Mouse (Mus musculus): ENCODE measurements at regions not wholly inside any gene's neighbourhood (a gene's known extent, or its start where the extent isn't known, plus 50 kb on each side); places are given as distances from the start of the nearest gene placed in this dataset.

DNA sequence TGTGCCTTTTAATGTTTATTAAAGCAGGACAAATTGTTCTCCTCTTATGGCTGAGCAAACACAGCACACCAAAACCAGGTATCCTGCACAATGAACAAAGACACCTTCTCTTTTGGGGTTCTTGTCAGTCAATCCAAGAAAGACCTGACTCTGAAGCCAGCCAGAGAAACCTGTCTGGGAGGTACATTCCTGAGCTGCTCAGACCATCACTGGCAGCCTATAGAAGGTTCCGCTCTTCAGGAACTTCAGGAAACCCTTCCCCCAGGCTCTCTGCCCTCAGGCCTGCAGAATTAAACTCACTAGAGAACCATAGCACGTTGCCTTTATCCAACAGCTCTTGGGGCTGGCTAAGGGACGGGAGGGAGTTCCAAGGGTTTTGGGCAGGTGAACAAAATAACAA, 165.2 kb upstream of the Cadm1 start:
- no peak for ATAC-seq
- no peaks in the 10 kb centered on the region for H3K36me3 ChIP-seq
- WGBS: 73% methylated on average over 3 of the region's 3 CpGs
- H3K4me2 ChIP-seq (replicated peaks): no peak overlapping the region
- no peak overlapping the region for H3K4me3 ChIP-seq (replicated peaks)
- no peak overlapping the region for H3K27ac ChIP-seq
- peaks cover 12% of the 10 kb centered on the region for H3K27me3 ChIP-seq (replicated peaks)
- no peak overlapping the region for H3K9ac ChIP-seq
- H3K9me3 ChIP-seq: no peaks in the 10 kb centered on the region
- no peaks in the 10 kb centered on the region for H3K4me1 ChIP-seq (replicated peaks)

DNA sequence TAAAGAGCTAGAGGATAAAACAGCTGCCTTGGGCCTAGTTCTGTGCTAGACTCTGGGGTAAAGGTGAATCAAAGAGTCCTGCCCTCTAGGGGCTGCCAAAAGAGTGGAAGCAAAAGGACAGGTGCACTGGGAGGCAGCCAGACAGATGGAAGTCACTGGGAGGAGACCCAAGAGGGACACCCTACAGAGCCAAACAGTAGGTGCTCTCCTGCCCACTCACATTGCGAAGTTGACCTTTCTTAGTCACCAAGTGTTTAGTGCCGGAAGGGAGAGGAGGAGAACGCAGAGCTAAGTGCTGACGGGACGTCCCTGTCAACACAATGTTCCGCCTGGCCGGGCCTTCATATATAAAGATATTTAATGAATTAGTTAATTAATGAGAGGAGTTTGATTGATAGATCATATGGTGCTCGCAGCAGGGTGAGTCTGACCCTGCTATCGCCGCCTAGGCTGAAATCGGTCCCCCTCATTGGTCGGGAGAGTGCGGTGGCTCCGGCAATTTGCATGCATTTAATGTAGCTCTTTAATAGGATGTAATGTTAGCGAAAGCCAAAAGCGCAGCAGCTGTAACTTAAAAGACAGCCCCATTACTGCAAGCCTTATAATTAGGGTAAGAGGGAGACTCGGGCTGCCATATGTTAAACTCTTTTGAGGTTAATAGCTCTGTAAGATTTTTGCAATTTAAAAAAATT, 162.6 kb upstream of the Cadm1 start:
- ATAC-seq: no peak; the same call in 1 of the 2 replicates
- WGBS: 30% methylated on average over 17 of the region's 17 CpGs
- H3K27ac ChIP-seq: no peak overlapping the region
- no peaks in the 10 kb centered on the region for H3K4me1 ChIP-seq (replicated peaks)
- H3K4me3 ChIP-seq (replicated peaks): peak overlapping the region; percentile 22
- peaks cover 12% of the 10 kb centered on the region for H3K27me3 ChIP-seq (replicated peaks)
- no peaks in the 10 kb centered on the region for H3K9me3 ChIP-seq
- H3K4me2 ChIP-seq (replicated peaks): peak overlapping the region; percentile 62
- no peaks in the 10 kb centered on the region for H3K36me3 ChIP-seq
- H3K9ac ChIP-seq: no peak overlapping the region

DNA sequence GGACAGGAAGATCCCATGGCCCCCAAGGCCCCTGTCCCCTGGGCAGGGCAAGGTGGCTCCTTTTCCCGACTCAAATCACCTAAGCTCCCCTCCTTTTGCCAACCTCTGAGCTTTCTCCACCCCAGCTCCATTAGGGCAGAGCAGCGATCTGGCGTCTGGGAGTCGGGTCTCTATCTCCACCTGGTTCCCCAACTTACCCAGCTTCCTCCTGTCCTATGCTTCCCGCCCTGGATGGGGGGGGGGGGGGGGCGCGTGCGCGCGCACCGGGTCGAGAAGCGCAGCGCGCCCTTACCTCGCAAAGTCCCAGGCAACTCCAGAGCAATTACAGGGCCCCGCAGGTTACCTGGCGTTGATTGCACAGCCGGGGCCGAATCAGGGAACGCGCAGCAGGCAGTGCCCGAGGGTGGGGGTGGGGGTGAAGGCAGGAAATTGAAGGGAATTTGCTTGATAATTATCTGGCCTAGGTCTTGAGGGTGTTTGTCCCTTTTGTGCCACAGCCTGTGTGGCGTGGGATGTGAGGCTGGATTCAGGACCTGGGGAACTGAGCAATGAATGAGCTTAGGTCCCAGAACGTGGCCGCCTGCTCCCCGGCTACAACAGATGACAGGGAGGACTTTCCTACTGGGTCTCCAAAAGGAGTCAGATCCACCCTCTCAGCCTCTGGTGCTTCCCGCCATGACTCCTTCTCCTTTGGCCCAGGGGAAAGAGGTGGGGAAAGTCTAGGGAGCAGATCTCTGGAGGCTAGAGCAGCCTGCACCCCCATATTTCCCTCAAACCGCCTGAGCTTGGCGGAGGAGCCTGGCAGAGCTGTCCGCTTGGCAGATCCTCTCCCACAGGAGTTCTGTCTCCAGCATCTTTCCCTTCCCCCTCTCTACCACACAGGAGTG, 161.7 kb upstream of the Cadm1 start:
- peak overlapping the region; percentile 62 for H3K4me2 ChIP-seq (replicated peaks)
- peaks cover 12% of the 10 kb centered on the region for H3K27me3 ChIP-seq (replicated peaks)
- 10% methylated on average over 31 of the region's 31 CpGs for WGBS
- peak; percentile 88 for ATAC-seq
- no peaks in the 10 kb centered on the region for H3K4me1 ChIP-seq (replicated peaks)
- peak overlapping the region; percentile 22 for H3K4me3 ChIP-seq (replicated peaks)
- H3K9ac ChIP-seq: no peak overlapping the region
- no peak overlapping the region for H3K27ac ChIP-seq
- H3K36me3 ChIP-seq: no peaks in the 10 kb centered on the region
- no peaks in the 10 kb centered on the region for H3K9me3 ChIP-seq

DNA sequence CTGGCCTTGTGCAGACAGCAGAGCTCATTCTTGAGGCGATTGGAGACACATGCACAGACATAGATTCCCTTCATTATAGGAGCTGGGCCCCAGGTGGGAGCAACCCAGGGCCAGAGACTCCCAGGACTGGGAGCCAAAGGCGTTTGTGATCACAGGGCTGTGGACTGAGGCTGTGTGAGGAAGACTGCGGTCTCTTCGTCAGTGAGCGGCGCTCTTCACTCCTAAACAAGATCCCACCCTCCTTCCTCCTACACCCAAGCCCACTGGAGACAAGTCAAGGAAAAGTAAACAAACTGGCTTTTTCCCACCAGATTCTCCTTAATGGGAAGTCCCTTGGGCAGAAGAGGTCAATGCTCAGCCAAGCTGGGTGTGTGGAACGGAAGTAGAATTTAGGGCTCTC, 157.7 kb upstream of the Cadm1 start:
- H3K27ac ChIP-seq: no peak overlapping the region
- no peak overlapping the region for H3K4me2 ChIP-seq (replicated peaks)
- H3K9me3 ChIP-seq: no peaks in the 10 kb centered on the region
- no peak overlapping the region for H3K9ac ChIP-seq
- WGBS: 82% methylated on average over 7 of the region's 7 CpGs
- no peak for ATAC-seq
- H3K27me3 ChIP-seq (replicated peaks): peaks cover 8% of the 10 kb centered on the region
- no peaks in the 10 kb centered on the region for H3K36me3 ChIP-seq
- H3K4me3 ChIP-seq (replicated peaks): no peak overlapping the region
- no peaks in the 10 kb centered on the region for H3K4me1 ChIP-seq (replicated peaks)

DNA sequence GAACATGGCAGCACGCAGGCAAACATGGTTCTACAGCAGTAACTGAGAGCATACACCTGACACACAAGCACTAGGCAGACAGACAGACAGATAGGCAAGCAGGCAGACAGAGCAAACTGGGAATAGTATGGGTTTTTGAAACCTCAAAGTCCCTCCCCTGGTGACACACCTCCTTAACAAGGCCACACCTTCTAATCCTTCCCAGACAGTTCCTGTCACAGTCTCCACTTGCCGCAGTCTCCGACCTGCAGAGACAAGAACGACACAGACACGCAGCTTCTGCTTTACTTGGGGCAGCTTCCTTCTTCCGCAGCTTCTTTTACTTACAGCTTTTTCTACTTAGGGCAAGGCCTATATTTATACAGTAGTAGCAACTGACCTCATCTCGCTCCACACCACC, 155.9 kb upstream of the Cadm1 start:
- H3K9ac ChIP-seq: no peak overlapping the region
- no peaks in the 10 kb centered on the region for H3K4me1 ChIP-seq (replicated peaks)
- 0 out of 2 replicates have a peak, but pooled peaks cover under 1% of the 10 kb centered on the region for H3K27me3 ChIP-seq (replicated peaks)
- H3K9me3 ChIP-seq: no peaks in the 10 kb centered on the region
- no peak overlapping the region for H3K4me3 ChIP-seq (replicated peaks)
- WGBS: 87% methylated on average over 7 of the region's 7 CpGs
- no peak for ATAC-seq
- H3K4me2 ChIP-seq (replicated peaks): no peak overlapping the region
- no peak overlapping the region for H3K27ac ChIP-seq
- no peaks in the 10 kb centered on the region for H3K36me3 ChIP-seq

DNA sequence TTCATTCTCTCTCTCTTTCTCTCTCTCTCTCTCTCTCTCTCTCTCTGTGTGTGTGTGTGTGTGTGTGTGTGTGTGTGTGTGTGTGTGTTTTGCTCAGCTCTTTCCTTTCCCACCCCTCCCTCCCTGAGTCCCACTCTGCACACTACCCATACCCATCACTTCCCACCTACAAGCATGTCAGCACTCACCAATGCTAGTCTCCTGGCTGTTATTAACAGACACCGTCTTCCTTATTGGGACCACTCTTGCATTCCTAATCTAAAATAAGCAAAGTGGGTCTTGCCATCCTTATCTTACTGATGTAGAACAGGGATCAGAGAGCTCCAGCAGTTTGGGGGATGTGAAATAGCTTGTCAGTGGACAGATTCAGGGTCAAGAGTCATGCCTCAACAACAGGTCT, 153.3 kb upstream of the Cadm1 start:
- Histone ChIP-seq H3K4me3 (replicated peaks) (no peak overlapping the region), H3K4me1 (replicated peaks) (no peaks in the 10 kb centered on the region), H3K9ac (no peak overlapping the region), H3K36me3 (no peaks in the 10 kb centered on the region), H3K4me2 (replicated peaks) (no peak overlapping the region), H3K9me3 (no peaks in the 10 kb centered on the region), H3K27me3 (replicated peaks) (no peaks in the 10 kb centered on the region), H3K27ac (no peak overlapping the region)
- WGBS: 64% methylated on average over 1 of the region's 1 CpGs
- no peak for ATAC-seq

DNA sequence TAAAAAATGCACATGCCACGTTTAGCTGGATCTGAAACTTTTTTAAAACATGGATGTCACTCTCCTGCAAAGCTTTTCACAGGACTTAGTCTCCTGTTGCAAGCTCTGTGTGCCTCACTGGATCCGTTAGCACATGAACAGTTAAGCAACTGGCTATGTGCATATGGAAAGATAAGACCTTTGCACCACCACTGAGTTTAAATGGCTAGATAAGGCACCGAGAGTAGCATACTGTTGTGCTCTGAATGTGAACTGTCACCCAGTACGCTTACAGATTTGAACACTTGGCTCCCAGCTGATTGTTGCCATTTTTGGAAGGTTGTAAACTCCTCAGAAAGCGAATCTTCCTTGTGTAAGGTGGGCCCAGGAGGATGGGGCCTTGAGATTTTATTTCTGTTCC, 151.4 kb upstream of the Cadm1 start:
- H3K27me3 ChIP-seq (replicated peaks): no peaks in the 10 kb centered on the region
- no peak overlapping the region for H3K4me2 ChIP-seq (replicated peaks)
- H3K9ac ChIP-seq: no peak overlapping the region
- no peak for ATAC-seq
- no peaks in the 10 kb centered on the region for H3K9me3 ChIP-seq
- no peak overlapping the region for H3K4me3 ChIP-seq (replicated peaks)
- no peak overlapping the region for H3K27ac ChIP-seq
- H3K36me3 ChIP-seq: no peaks in the 10 kb centered on the region
- 72% methylated on average over 5 of the region's 5 CpGs for whole genome bisulfite sequencing
- H3K4me1 ChIP-seq (replicated peaks): no peaks in the 10 kb centered on the region

DNA sequence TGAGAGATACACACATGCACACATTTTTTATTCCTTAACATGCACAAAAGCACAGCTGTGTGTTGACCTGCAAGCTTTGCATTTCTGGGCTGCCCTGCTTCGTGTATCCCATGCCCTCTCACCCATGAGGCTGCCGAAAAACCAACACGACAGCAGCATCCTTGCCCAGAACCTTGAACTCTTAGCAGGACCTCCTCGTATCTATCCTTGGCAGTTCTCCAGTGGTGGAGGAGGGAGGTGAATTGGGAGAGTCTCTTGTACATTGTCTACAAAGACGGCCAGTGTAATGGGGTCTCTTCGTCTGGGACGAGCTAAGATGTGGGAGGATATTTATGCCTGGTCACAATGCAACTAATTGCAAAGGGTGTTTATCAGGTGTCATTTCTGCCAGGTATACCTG, 149.6 kb upstream of the Cadm1 start:
- Histone ChIP-seq H3K27me3 (replicated peaks) (no peaks in the 10 kb centered on the region), H3K4me1 (replicated peaks) (no peaks in the 10 kb centered on the region), H3K4me3 (replicated peaks) (no peak overlapping the region), H3K9ac (no peak overlapping the region), H3K4me2 (replicated peaks) (no peak overlapping the region), H3K9me3 (no peaks in the 10 kb centered on the region), H3K36me3 (no peaks in the 10 kb centered on the region), H3K27ac (no peak overlapping the region)
- 53% methylated on average over 7 of the region's 7 CpGs for WGBS
- ATAC-seq: no peak

DNA sequence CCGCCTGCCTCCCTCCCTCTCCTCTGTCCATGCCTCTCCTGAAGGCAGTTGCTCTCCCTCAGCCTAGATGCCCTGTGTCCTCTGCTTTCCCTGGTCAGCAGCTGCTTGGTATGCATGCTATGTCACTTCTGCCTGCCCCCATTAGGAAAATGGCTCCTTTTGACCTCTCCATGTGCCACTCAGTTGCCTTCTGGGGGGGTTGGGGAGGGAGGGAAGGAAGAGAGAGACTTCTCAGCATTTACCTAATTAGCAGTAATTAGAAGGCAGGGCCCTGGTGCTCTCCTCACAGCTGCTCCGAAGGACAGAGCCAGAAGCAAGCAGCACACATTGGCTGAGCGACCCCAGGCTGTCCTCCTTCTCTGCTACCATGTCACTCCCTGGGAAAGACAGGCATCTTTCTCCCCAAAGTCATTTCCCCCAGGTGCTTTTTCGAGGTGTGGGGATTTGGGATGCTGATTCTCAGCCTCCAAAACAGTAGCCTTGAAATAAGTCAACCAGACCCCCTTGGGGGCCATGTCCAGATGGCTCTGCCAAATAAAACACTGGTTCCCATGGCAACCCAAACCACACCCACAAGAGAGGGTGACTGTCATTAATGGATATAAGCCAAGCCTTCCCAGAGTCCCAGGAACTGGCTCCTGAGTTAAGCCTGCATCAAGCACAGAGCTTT, 145.7 kb upstream of the Cadm1 start:
- Histone ChIP-seq H3K27me3 (replicated peaks) (no peaks in the 10 kb centered on the region), H3K9ac (no peak overlapping the region), H3K9me3 (no peaks in the 10 kb centered on the region), H3K27ac (no peak overlapping the region), H3K4me1 (replicated peaks) (no peaks in the 10 kb centered on the region), H3K4me2 (replicated peaks) (no peak overlapping the region), H3K36me3 (no peaks in the 10 kb centered on the region), H3K4me3 (replicated peaks) (no peak overlapping the region)
- 51% methylated on average over 4 of the region's 4 CpGs for WGBS
- no peak for ATAC-seq

DNA sequence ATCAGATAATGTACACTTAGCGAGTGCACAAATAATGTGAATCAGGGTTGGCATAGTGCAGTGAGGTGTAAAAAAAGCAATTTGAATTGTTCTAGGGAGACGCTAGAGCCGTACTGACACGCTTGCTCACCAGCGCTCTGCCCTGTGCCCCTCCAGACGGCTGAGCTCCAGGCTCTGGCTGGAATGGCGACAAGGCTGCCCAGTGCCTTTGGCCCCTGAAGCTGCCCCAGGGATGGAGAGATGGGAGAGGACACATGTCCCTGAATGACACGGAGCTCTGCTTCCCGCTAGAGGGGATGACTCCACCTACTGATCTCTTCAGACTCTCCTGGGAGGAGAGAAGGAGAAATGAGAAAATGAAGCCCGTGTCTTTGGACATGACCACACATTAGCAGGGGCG, 143.3 kb upstream of the Cadm1 start:
- H3K9me3 ChIP-seq: no peaks in the 10 kb centered on the region
- H3K36me3 ChIP-seq: no peaks in the 10 kb centered on the region
- H3K4me1 ChIP-seq (replicated peaks): no peaks in the 10 kb centered on the region
- 71% methylated on average over 11 of the region's 11 CpGs for WGBS
- H3K4me3 ChIP-seq (replicated peaks): no peak overlapping the region
- H3K4me2 ChIP-seq (replicated peaks): no peak overlapping the region
- no peak overlapping the region for H3K27ac ChIP-seq
- no peaks in the 10 kb centered on the region for H3K27me3 ChIP-seq (replicated peaks)
- ATAC-seq: no peak
- H3K9ac ChIP-seq: no peak overlapping the region

DNA sequence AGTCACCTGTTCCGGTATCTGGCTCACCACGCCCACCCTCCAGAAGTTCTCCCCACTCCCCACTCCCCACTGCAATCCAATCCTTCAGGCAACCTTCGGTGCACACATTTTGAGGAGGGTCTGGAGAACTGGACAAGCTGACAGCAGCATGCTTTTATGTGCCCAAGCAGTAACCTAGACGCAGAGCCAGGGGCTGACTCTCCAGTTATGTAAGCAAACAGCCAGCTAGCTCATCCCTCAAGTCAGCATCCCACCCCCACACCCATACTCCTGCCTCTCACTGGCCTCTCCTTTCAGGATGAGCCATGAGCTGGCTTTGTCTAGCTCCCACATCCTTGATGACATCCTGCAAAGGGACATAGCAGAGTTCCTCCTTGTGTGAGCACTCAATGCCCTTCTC, 142.8 kb upstream of the Cadm1 start:
- H3K4me1 ChIP-seq (replicated peaks): no peaks in the 10 kb centered on the region
- no peaks in the 10 kb centered on the region for H3K9me3 ChIP-seq
- H3K9ac ChIP-seq: no peak overlapping the region
- no peaks in the 10 kb centered on the region for H3K27me3 ChIP-seq (replicated peaks)
- ATAC-seq: no peak
- 30% methylated on average over 4 of the region's 4 CpGs for WGBS
- no peak overlapping the region for H3K4me3 ChIP-seq (replicated peaks)
- no peaks in the 10 kb centered on the region for H3K36me3 ChIP-seq
- no peak overlapping the region for H3K27ac ChIP-seq
- H3K4me2 ChIP-seq (replicated peaks): no peak overlapping the region

DNA sequence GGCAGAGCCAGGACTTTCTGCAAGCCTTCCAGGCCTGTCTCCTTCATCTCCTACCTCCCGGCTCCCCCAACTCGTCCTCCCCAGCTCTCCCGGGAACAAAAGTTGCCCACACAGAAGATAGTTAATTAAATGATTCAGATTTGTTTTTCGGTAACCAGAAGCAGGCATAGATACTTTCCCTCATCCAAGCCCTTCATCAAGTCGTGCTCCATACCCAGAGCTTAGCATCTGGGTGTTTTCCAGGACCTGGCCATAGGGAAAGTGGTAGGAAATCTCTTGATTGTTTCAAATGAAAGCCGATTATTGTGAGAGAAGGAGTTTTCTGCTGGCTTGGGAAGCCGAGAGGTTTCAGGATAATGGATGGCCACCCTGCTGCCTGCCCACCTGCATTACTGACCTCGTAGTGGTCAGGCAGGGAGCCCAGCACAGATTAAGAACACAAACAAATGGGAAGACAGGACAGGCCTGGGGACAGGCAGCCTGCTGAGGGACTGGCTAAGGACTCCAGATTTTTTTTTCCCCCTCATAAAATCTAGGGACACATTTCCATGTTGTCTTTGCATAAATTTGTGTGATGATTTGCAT, 142.2 kb upstream of the Cadm1 start:
- no peaks in the 10 kb centered on the region for H3K36me3 ChIP-seq
- no peak for ATAC-seq
- no peaks in the 10 kb centered on the region for H3K9me3 ChIP-seq
- H3K9ac ChIP-seq: no peak overlapping the region
- no peak overlapping the region for H3K27ac ChIP-seq
- no peaks in the 10 kb centered on the region for H3K27me3 ChIP-seq (replicated peaks)
- WGBS: 42% methylated on average over 8 of the region's 8 CpGs
- no peak overlapping the region for H3K4me2 ChIP-seq (replicated peaks)
- no peak overlapping the region for H3K4me3 ChIP-seq (replicated peaks)
- no peaks in the 10 kb centered on the region for H3K4me1 ChIP-seq (replicated peaks)

Measured in intestine, embryonic 15.5 days (tissue).